Mouse (Mus musculus) midbrain, embryonic 11.5 days (tissue): ENCODE results near the gene Tap2. TPM values are rescaled to one million over a fixed set of nuclear protein-coding genes. Genes with fewer than 3 reads are reported as not detected.

Source experiments
- ATAC-seq: fragments of 200-750 bp; cut with Nextera tagmentation; 2 replicates; pipeline ENCODE4 v1.8.0; 2017; ENCODE audit warnings: moderate TSS enrichment, moderate library complexity; ENCODE audit not compliant: low FRiP score
- DNase-seq: peaks from one replicate; pipeline ENCODE4 v3.0.0; 2015; ENCODE audit warnings: low spot score; ENCODE audit errors: missing footprints
- H3K27ac ChIP-seq: fragments of 300-500 bp; sonication (generic); 2 replicates; pipeline ENCODE4 v1.5.1; 2014; ENCODE audit warnings: low read depth, low read length
- H3K27me3 ChIP-seq: fragments of 300-500 bp; sonication (generic); 2 replicates; pipeline ENCODE4 v1.6.1; 2014; ENCODE audit warnings: mild to moderate bottlenecking, low read length, moderate library complexity, mixed read lengths; ENCODE audit not compliant: control insufficient read depth, insufficient read depth
- H3K36me3 ChIP-seq: fragments of 300-500 bp; sonication (generic); 2 replicates; pipeline ENCODE4 v1.6.1; 2014; ENCODE audit warnings: mild to moderate bottlenecking, low read length, moderate library complexity, mixed read lengths; ENCODE audit not compliant: control insufficient read depth, insufficient read depth
- H3K4me1 ChIP-seq: fragments of 300-500 bp; sonication (generic); 2 replicates; pipeline ENCODE4 v1.6.1; 2014; ENCODE audit warnings: low read length; ENCODE audit not compliant: control insufficient read depth, insufficient read depth
- H3K4me2 ChIP-seq: fragments of 300-500 bp; sonication (generic); 2 replicates; pipeline ENCODE4 v1.6.1; 2014; ENCODE audit warnings: mild to moderate bottlenecking, moderate library complexity
- H3K4me3 ChIP-seq: fragments of 300-500 bp; sonication (generic); 2 replicates; pipeline ENCODE4 v1.5.1; 2014; ENCODE audit warnings: low read depth, low read length
- H3K9ac ChIP-seq: fragments of 300-500 bp; sonication (generic); 2 replicates; pipeline ENCODE4 v1.6.1; 2014; ENCODE audit warnings: low read length
- H3K9me3 ChIP-seq: fragments of 300-500 bp; sonication (generic); 2 replicates; pipeline ENCODE4 v1.6.1; 2016; ENCODE audit warnings: low read length; ENCODE audit not compliant: control insufficient read depth
- WGBS: fragments of 180-500 bp; shearing (Covaris S2); extraction: QIAGEN DNeasy Blood & Tissue Kit; methylation state at CpG from one replicate; pipeline ENCODE4 v1.1.7; 2014; 5-methylcytosine and 5-hydroxymethylcytosine counted together
- polyA plus RNA-seq: library from polyadenylated mRNA; unstranded; fragments of >200 nt; fragmentation: Nextera tagmentation; extraction: Ambion mirVana; gene quantifications from 2 replicates; pipeline ENCODE4 v1.2.1, GENCODE M21; 2014

Gene Tap2
- polyA plus RNA-seq, 1 experiment from 2014 or later = 0.27 TPM

- 85% methylated on average over 3 of the region's 3 CpGs for WGBS
- DNase-seq = no peak
- Histone ChIP-seq H3K4me3 (no peak overlapping the region), H3K9ac (no peak overlapping the region), H3K9me3 (no peaks in the 10 kb centered on the region), H3K4me1 (no peaks in the 10 kb centered on the region), H3K27ac (no peak overlapping the region), H3K36me3 (no peaks in the 10 kb centered on the region), H3K4me2 (no peak overlapping the region), H3K27me3 (no peaks in the 10 kb centered on the region)
- ATAC-seq = no peak
Observed at GRCm38 (mm10) chr17:34247047-34247446, 43.7 kb downstream of the Tap2 start.

GRCm38 (mm10) chr17:34248764-34249163 is 45.4 kb downstream of the Tap2 start:
- Histone ChIP-seq H3K27me3 (no peaks in the 10 kb centered on the region), H3K9ac (no peak overlapping the region), H3K9me3 (no peaks in the 10 kb centered on the region), H3K27ac (no peak overlapping the region), H3K4me1 (no peaks in the 10 kb centered on the region), H3K4me2 (no peak overlapping the region), H3K4me3 (no peak overlapping the region), H3K36me3 (no peaks in the 10 kb centered on the region)
- ATAC-seq (no peak), DNase-seq (no peak)
- WGBS = 96% methylated on average over 2 of the region's 2 CpGs

DNA sequence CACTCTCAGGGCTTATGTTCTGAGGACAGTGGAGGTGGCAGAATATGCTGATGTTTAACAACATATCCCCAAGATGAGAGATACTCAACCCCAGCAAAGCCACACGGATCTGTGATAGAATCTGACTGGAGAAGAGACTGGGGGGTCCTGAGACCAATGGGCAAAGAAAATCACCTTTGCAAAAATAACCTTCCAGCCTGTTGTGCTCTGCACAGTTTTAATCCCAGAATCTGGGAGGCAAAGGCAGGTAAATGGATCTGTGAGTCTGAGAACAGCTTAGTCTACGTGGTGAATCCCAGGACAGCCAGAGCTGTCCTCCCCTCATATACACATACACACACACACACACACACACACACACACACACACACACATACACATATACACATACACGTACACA is 46.0 kb downstream of the Tap2 start:
- ATAC-seq = no peak
- Histone ChIP-seq H3K4me2 (no peak overlapping the region), H3K9me3 (no peaks in the 10 kb centered on the region)

DNA sequence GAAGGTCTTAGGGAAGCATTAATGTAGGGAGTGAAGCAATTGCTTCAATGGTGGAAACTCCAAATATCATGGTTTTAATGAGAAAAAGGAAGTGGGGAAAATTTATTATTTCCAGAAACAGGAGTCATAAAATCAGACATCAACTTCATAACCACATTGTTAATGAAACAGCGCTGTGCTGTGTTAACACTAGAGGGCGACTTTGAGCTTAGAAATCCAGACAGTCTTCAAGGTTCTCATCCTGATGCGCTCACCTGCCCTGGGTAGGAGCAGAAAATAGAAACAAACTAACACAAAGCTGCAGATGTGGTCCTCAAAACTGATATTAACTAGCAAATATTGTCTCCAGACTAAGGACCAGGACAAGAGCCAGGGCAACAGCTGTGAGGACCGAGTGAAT is 46.6 kb downstream of the Tap2 start:
- WGBS = 18% methylated on average over 4 of the region's 4 CpGs
- H3K27me3 ChIP-seq = no peaks in the 10 kb centered on the region
- H3K4me1 ChIP-seq = no peaks in the 10 kb centered on the region
- no peak overlapping the region for H3K4me2 ChIP-seq
- no peak for ATAC-seq
- peak; percentile 91 for DNase-seq
- H3K9ac ChIP-seq = no peak overlapping the region
- no peaks in the 10 kb centered on the region for H3K9me3 ChIP-seq
- no peak overlapping the region for H3K27ac ChIP-seq
- H3K4me3 ChIP-seq = no peak overlapping the region
- H3K36me3 ChIP-seq = no peaks in the 10 kb centered on the region

More for the DNA sequence above, 46.0 kb downstream of the Tap2 start:
- WGBS = 47% methylated on average over 3 of the region's 3 CpGs
- no peak for DNase-seq
- H3K4me1 ChIP-seq = no peaks in the 10 kb centered on the region
- no peaks in the 10 kb centered on the region for H3K27me3 ChIP-seq
- no peak overlapping the region for H3K4me3 ChIP-seq
- H3K27ac ChIP-seq = no peak overlapping the region
- H3K36me3 ChIP-seq = no peaks in the 10 kb centered on the region
- H3K9ac ChIP-seq = no peak overlapping the region

GRCm38 (mm10) chr17:34251666-34252065 is 48.3 kb downstream of the Tap2 start:
- no peaks in the 10 kb centered on the region for H3K4me1 ChIP-seq
- H3K27ac ChIP-seq = no peak overlapping the region
- no peaks in the 10 kb centered on the region for H3K27me3 ChIP-seq
- ATAC-seq = no peak
- H3K36me3 ChIP-seq = no peaks in the 10 kb centered on the region
- 52% methylated on average over 4 of the region's 4 CpGs for WGBS
- no peaks in the 10 kb centered on the region for H3K9me3 ChIP-seq
- H3K4me2 ChIP-seq = no peak overlapping the region
- H3K9ac ChIP-seq = no peak overlapping the region
- no peak for DNase-seq
- no peak overlapping the region for H3K4me3 ChIP-seq

GRCm38 (mm10) chr17:34256501-34256900 is 53.2 kb downstream of the Tap2 start:
- no peak for ATAC-seq
- H3K27ac ChIP-seq = no peak overlapping the region
- 79% methylated on average over 5 of the region's 5 CpGs for WGBS
- no peak for DNase-seq
- no peaks in the 10 kb centered on the region for H3K9me3 ChIP-seq
- H3K36me3 ChIP-seq = no peaks in the 10 kb centered on the region
- no peaks in the 10 kb centered on the region for H3K27me3 ChIP-seq
- no peak overlapping the region for H3K4me3 ChIP-seq
- no peak overlapping the region for H3K9ac ChIP-seq
- H3K4me2 ChIP-seq = no peak overlapping the region
- no peaks in the 10 kb centered on the region for H3K4me1 ChIP-seq

GRCm38 (mm10) chr17:34257594-34258375 is 54.5 kb downstream of the Tap2 start, which contains the start of gene H2-Ab1:
Gene H2-Ab1, plus strand, starts transcription at chr17:34257689.
- H3K27me3 ChIP-seq = no peaks in the 10 kb centered on the region
- no peaks in the 10 kb centered on the region for H3K9me3 ChIP-seq

DNA sequence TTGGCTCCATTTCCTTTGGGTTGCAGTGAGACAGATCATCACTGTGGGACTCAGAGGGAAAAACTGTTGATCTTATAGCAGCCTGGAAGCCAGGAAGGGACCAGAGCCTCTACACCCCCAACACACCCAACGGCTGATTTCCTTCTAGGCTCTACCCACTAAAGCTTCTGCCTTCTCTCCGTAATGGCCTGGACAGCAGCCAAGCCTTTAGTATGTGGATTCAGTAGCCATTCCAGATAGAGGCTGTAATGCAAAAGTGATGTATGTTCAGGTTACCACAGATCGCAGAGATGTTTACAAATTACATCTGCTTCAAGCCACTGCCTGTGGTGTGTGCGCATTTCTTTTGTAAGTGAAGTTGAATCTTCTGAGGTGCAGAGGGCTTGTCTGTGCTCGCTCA is 57.2 kb downstream of the Tap2 start:
- no peak for DNase-seq

More at GRCm38 (mm10) chr17:34257594-34258375, 54.5 kb downstream of the Tap2 start, which contains the start of gene H2-Ab1:
- Histone ChIP-seq H3K36me3 (no peaks in the 10 kb centered on the region), H3K4me2 (no peak within 1 kb of the TSS), H3K4me3 (no peak within 1 kb of the TSS), H3K27ac (no peak within 1 kb of the TSS), H3K4me1 (no peaks in the 10 kb centered on the region), H3K9ac (no peak within 1 kb of the TSS)
- ATAC-seq = no peak
- DNase-seq = peak; percentile 86
- WGBS = 73% methylated on average over 11 of the region's 11 CpGs

DNA sequence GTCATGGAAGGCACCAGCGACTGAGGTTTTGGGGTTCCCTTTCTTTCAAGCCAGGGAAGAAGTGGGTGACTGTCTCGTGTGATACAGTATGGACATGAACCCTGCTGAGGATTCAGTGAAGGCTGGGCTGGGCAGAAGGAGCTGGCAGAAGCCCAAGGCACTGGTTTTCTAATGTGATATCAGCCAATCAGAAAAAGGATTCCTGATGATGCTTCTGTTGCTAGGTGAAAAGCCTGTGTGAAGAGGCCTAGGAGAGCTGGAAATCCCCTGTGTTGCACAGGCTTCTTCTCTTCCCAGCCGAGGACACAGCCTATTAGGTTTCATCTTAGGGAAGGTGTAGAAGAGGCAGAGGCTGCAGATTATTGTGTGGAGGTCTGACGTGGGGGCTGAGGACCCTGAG is 58.2 kb downstream of the Tap2 start:
- H3K4me2 ChIP-seq = no peak overlapping the region
- no peak overlapping the region for H3K27ac ChIP-seq
- H3K9ac ChIP-seq = no peak overlapping the region
- H3K9me3 ChIP-seq = no peaks in the 10 kb centered on the region
- peaks cover 13% of the 10 kb centered on the region for H3K27me3 ChIP-seq
- no peak overlapping the region for H3K4me3 ChIP-seq
- peaks cover 13% of the 10 kb centered on the region for H3K4me1 ChIP-seq
- peak; percentile 96 for DNase-seq
- WGBS = 24% methylated on average over 4 of the region's 4 CpGs
- no peaks in the 10 kb centered on the region for H3K36me3 ChIP-seq
- peak; percentile 47; the same call in 1 of the 2 replicates for ATAC-seq

More for the DNA sequence above, 57.2 kb downstream of the Tap2 start:
- no peak for ATAC-seq
- H3K9ac ChIP-seq = no peak overlapping the region
- H3K4me2 ChIP-seq = no peak overlapping the region
- H3K36me3 ChIP-seq = no peaks in the 10 kb centered on the region
- 86% methylated on average over 5 of the region's 5 CpGs for WGBS
- H3K4me3 ChIP-seq = no peak overlapping the region
- peaks cover 13% of the 10 kb centered on the region for H3K27me3 ChIP-seq
- peaks cover 13% of the 10 kb centered on the region for H3K4me1 ChIP-seq
- H3K9me3 ChIP-seq = no peaks in the 10 kb centered on the region
- H3K27ac ChIP-seq = no peak overlapping the region
